Mouse (Mus musculus) olfactory bulb, adult 2 months (tissue): ENCODE data around the gene Ddx24.

ENCODE experiments used
- CTCF ChIP-seq: fragments of 200-500 bp; IDR thresholded peaks from 2 replicates; pipeline ENCODE4 v1.5.1; 2012; ENCODE audit warnings: low read depth, mild to moderate bottlenecking, low read length, moderate library complexity; ENCODE audit not compliant: insufficient read depth
- POLR2A ChIP-seq: fragments of 200-500 bp; IDR thresholded peaks from 2 replicates; pipeline ENCODE4 v1.6.1; 2012; ENCODE audit warnings: mild to moderate bottlenecking, low read depth, low read length, moderate library complexity; ENCODE audit not compliant: insufficient read depth

DNA sequence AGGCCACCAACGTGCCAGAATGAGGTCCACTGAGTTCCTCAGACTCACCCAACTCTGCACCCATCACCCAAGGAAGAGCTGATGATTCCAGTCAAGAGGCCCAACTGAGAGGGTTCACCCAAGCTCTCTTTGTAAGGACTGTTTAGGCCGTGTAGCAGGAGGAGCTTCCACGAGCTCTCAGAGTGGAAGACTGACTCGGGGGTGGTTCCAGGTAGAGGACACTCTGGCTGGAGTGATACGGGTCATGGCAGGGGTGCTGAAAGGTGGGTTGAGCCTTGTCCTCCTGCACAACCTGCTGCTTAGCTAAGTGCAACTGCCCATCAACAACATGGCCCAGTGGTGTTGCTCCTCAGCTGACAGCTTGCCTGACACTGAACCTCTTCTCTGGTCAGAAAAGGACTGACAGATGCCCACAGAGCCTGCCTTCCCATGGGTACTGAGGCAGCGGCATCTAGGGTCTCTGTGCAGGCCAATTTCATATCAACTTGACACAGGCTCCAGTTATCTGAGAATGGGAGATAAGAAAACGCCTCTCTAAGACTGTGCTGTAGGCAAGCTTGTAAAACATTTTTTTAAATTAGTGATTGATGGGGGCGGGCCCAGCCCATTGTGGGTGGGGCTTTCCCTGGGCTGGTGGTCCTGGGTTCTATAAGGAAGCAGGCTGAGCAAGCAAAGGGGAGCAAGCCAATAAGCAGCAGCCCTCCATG lies 51.9 kb downstream of the Ddx24 start:
- TF ChIP-seq POLR2A (no peak), CTCF (no peak)
